Mouse (Mus musculus) bone marrow, adult 2 months (tissue): ENCODE measurements at regions not wholly inside any gene's neighbourhood (a gene's known extent, or its start where the extent isn't known, plus 50 kb on each side); places are given as distances from the start of the nearest gene placed in this dataset.
"Not testable (repeated sequence)": the region's sequence is repeated elsewhere in the genome, so short reads cannot be mapped to it uniquely, and the experiment has no call there.

ENCODE experiments used
- H3K27ac ChIP-seq: fragments of 200-500 bp; 2 replicates; pipeline ENCODE4 v1.5.1; 2012; ENCODE audit warnings: low read depth, mild to moderate bottlenecking, control low read depth, inconsistent platforms, low read length; ENCODE audit not compliant: control insufficient read depth, poor library complexity, insufficient read depth
- H3K4me1 ChIP-seq: fragments of 200-500 bp; 2 replicates; pipeline ENCODE4 v1.6.1; 2011; ENCODE audit warnings: low read length; ENCODE audit not compliant: control insufficient read depth, insufficient read depth
- H3K4me3 ChIP-seq: fragments of 200-500 bp; replicated peaks from 2 replicates; pipeline ENCODE3; 2011; ENCODE audit warnings: mild to moderate bottlenecking, low read depth, low read length, control low read depth; ENCODE audit not compliant: control insufficient read depth
- CTCF ChIP-seq: fragments of 200-500 bp; IDR thresholded peaks from 2 replicates; pipeline ENCODE4 v1.5.1; 2011; ENCODE audit warnings: low read length, control low read depth; ENCODE audit not compliant: control insufficient read depth, insufficient read depth
- POLR2A ChIP-seq: fragments of 200-500 bp; IDR thresholded peaks from 2 replicates; pipeline ENCODE4 v1.6.1; 2011; ENCODE audit warnings: low read depth, mild to moderate bottlenecking, control low read depth, low read length, borderline replicate concordance; ENCODE audit not compliant: control insufficient read depth
- WGBS: fragments of 180-500 bp; shearing (Covaris S2); methylation state at CpG from one replicate; pipeline ENCODE4 v1.1.7; 2018; 5-methylcytosine and 5-hydroxymethylcytosine counted together

GRCm38 (mm10) chr9:115436301-115436700 lies 126.1 kb upstream of the Stt3b start:
- WGBS, result 85% methylated on average over 3 of the region's 3 CpGs
- H3K4me3 ChIP-seq, result no peak overlapping the region
- no peaks in the 10 kb centered on the region for H3K4me1 ChIP-seq
- H3K27ac ChIP-seq, result no peak overlapping the region
- TF ChIP-seq CTCF (no peak), POLR2A (no peak)

- not testable (repeated sequence) for H3K4me3 ChIP-seq, H3K27ac ChIP-seq, H3K4me1 ChIP-seq
- WGBS, result 89% methylated on average over 22 of the region's 22 CpGs
Observed at GRCm38 (mm10) chr9:115438234-115438633, 128.0 kb upstream of the Stt3b start.

GRCm38 (mm10) chr9:115446681-115447080 lies 136.5 kb upstream of the Stt3b start:
- TF ChIP-seq POLR2A (no peak), CTCF (no peak)
- H3K4me1 ChIP-seq, result no peaks in the 10 kb centered on the region; the same call in 1 of the 2 replicates
- WGBS, result 67% methylated on average over 11 of the region's 11 CpGs

GRCm38 (mm10) chr9:115450741-115451320 lies 140.6 kb upstream of the Stt3b start:
- Histone ChIP-seq H3K27ac (no peak overlapping the region), H3K4me3 (no peak overlapping the region), H3K4me1 (no peaks in the 10 kb centered on the region; the same call in 1 of the 2 replicates)
- TF ChIP-seq CTCF (no peak), POLR2A (no peak)
- WGBS, result 68% methylated on average over 5 of the region's 5 CpGs

More at GRCm38 (mm10) chr9:115446681-115447080, 136.5 kb upstream of the Stt3b start:
- Histone ChIP-seq H3K4me3 (no peak overlapping the region), H3K27ac (no peak overlapping the region)

- 79% methylated on average over 7 of the region's 7 CpGs for WGBS
- H3K27ac ChIP-seq, result no peak overlapping the region
- TF ChIP-seq POLR2A (no peak), CTCF (no peak)
- peaks cover 3% of the 10 kb centered on the region; the same call in 1 of the 2 replicates for H3K4me1 ChIP-seq
- no peak overlapping the region for H3K4me3 ChIP-seq
Observed at GRCm38 (mm10) chr9:115454771-115455170, 144.6 kb upstream of the Stt3b start.

- WGBS, result 81% methylated on average over 3 of the region's 3 CpGs
- TF ChIP-seq CTCF (no peak), POLR2A (no peak)
- no peak overlapping the region for H3K27ac ChIP-seq
- peaks cover 3% of the 10 kb centered on the region; the same call in 1 of the 2 replicates for H3K4me1 ChIP-seq
- H3K4me3 ChIP-seq, result no peak overlapping the region
Observed at GRCm38 (mm10) chr9:115456121-115456520, 145.9 kb upstream of the Stt3b start.

- TF ChIP-seq POLR2A (no peak), CTCF (no peak)
- 74% methylated on average over 6 of the region's 6 CpGs for WGBS
- Histone ChIP-seq H3K4me3 (no peak overlapping the region), H3K4me1 (peaks cover 3% of the 10 kb centered on the region; the same call in 1 of the 2 replicates), H3K27ac (no peak overlapping the region)
Observed at GRCm38 (mm10) chr9:115456638-115457037, 146.4 kb upstream of the Stt3b start.

- no peak overlapping the region for H3K4me3 ChIP-seq
- TF ChIP-seq CTCF (no peak), POLR2A (no peak)
- no peak overlapping the region for H3K27ac ChIP-seq
- H3K4me1 ChIP-seq, result peaks cover 3% of the 10 kb centered on the region; the same call in 1 of the 2 replicates
- 60% methylated on average over 21 of the region's 21 CpGs for WGBS
Observed at GRCm38 (mm10) chr9:115457889-115458710, 147.9 kb upstream of the Stt3b start.

- not testable (repeated sequence) for H3K4me3 ChIP-seq, H3K27ac ChIP-seq, H3K4me1 ChIP-seq
- WGBS, result 89% methylated on average over 6 of the region's 6 CpGs
Observed at GRCm38 (mm10) chr9:115459075-115459474, 148.9 kb upstream of the Stt3b start.
